Mouse (Mus musculus) kidney, postnatal 10 days (tissue): ENCODE measurements at regions not wholly inside any gene's neighbourhood (a gene's known extent, or its start where the extent isn't known, plus 50 kb on each side); places are given as distances from the start of the nearest gene placed in this dataset.
A peak's percentile ranks its signal among the peaks of the same experiment; 100 is the strongest.

Experiments used
- DNase-seq: peaks from one replicate; pipeline ENCODE4 v3.0.0; 2021; ENCODE audit warnings: mixed read lengths

- peak; percentile 7 for DNase-seq
Observed at GRCm38 (mm10) chr5:108903134-108903923, 50.9 kb upstream of the Vmn2r9 start.
